In the genomic region with DNA sequence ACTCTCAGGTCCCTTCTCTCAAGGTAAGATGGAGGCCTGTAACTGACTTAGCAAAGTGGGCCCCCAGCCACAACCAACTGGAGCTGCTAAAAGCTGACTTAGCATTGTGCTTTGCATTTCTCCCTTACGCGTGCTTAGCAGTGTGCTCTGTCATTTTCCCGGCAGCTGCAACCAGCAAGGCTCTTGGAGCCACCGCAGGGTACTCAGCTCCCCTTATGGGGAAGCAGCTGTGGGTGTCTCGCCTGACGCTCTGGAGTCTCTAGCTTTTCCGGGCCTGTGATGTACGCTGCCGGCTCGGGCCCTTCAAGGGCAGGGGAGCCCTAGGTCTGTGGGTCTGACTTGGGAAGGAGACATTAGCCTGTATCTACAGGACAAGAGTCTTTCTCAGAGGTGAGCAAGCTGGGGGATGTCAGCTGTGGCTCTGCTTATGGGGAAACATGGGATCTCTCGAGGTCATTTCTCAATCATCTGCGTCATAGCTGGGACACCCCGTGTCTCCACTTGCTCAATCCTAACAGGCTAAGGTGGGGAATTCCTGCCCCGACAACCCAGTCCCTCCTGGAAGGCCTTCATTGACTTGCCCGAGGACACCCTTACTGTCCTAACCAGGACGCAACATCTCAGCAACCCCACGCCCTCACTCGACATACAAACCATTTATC, we compare ENCODE assay signal across 16 mouse cellular contexts. TPM values are rescaled to one million over a fixed set of nuclear protein-coding genes. Genes with fewer than 3 reads are reported as not detected.
DNase-seq lines count a peak whose midpoint lies in the region; ATAC-seq and TF ChIP-seq lines count a peak whose summit lies in the region.
"Had no signal": no experiment of that assay in that cellular context is flagged by ENCODE, and none has a peak within 500 bp of the region (broad histone marks: within the 10 kb centered on the region; RNA-seq: fewer than 3 reads in every experiment).

No protein-coding gene starts in this region.

- no peak overlapping the region for H3K4me2 ChIP-seq in hindbrain, postnatal 0 days (ENCODE audit: low read depth, low read length)
- H3K4me2 ChIP-seq: embryonic facial prominence, embryonic 12.5 days; forebrain, embryonic 12.5 days; heart, embryonic 13.5 days; kidney, embryonic 15.5 days had no signal

- H3K4me1 ChIP-seq in hindbrain, postnatal 0 days (ENCODE audit: insufficient read depth, low read length): no peaks in the 10 kb centered on the region
- no peaks in the 10 kb centered on the region for H3K4me1 ChIP-seq in hindbrain, embryonic 10.5 days (replicated peaks)
- H3K4me1 ChIP-seq in testis, adult 2 months (ENCODE audit: control insufficient read depth, insufficient read depth, low read length): no peaks in the 10 kb centered on the region; the same call in 1 of the 2 replicates
- H3K4me1 ChIP-seq in brown adipose tissue, adult 24 weeks (ENCODE audit: control insufficient read depth, insufficient read depth, insufficient read length, low read length): peaks cover 20% of the 10 kb centered on the region
- H3K4me1 ChIP-seq: embryonic facial prominence, embryonic 12.5 days; forebrain, embryonic 12.5 days; heart, embryonic 13.5 days had no signal

- no peak for TF ChIP-seq CTCF in hindbrain, postnatal 0 days (IDR thresholded peaks at IDR 0.05; ENCODE audit: low read depth)
- no peak for TF ChIP-seq CTCF in testis, adult 2 months (IDR thresholded peaks at IDR 0.05; ENCODE audit: control insufficient read depth, insufficient read depth, insufficient replicate concordance, low read depth, low read length)

- WGBS in hindbrain, postnatal 0 days: 74% methylated on average over 18 of the region's 18 CpGs
- 89% methylated on average over 18 of the region's 18 CpGs for WGBS in hindbrain, embryonic 10.5 days

- no peak overlapping the region for H3K9ac ChIP-seq in hindbrain, postnatal 0 days (replicated peaks; ENCODE audit: low read length)
- H3K9ac ChIP-seq: embryonic facial prominence, embryonic 12.5 days; forebrain, embryonic 12.5 days; heart, embryonic 13.5 days; kidney, embryonic 15.5 days had no signal

- no peak for ATAC-seq in hindbrain, postnatal 0 days
- ATAC-seq in monocyte, adult 5-6 weeks (replicated peaks; ENCODE audit: insufficient number of reproducible peaks, low FRiP score, low TSS enrichment, poor library complexity, severe bottlenecking): peak; percentile 64
- no peak for ATAC-seq in erythroblast, adult 5-6 weeks (replicated peaks; ENCODE audit: low FRiP score, poor library complexity, severe bottlenecking)
- ATAC-seq: Patski had no signal

- 0 out of 2 replicates have a peak, but pooled peaks cover 4% of the 10 kb centered on the region for H3K36me3 ChIP-seq in hindbrain, postnatal 0 days (ENCODE audit: insufficient read depth, low read length)
- peaks cover 41% of the 10 kb centered on the region for H3K36me3 ChIP-seq in hindbrain, embryonic 10.5 days
- no peaks in the 10 kb centered on the region for H3K36me3 ChIP-seq in testis, adult 2 months (ENCODE audit: control insufficient read depth, insufficient read depth, low read length)
- H3K36me3 ChIP-seq: heart, embryonic 13.5 days had no signal

- TF ChIP-seq POLR2A in testis, adult 2 months (IDR thresholded peaks at IDR 0.05; ENCODE audit: control insufficient read depth, low read depth, low read length): no peak

- no peak overlapping the region for H3K27ac ChIP-seq in hindbrain, postnatal 0 days
- no peak overlapping the region for H3K27ac ChIP-seq in hindbrain, embryonic 10.5 days
- no peak overlapping the region for H3K27ac ChIP-seq in testis, adult 2 months (ENCODE audit: control insufficient read depth, insufficient read depth, low read depth, low read length)
- peak overlapping the region; percentile 77 for H3K27ac ChIP-seq in brown adipose tissue, adult 24 weeks (replicated peaks; ENCODE audit: low read depth, low read length)
- H3K27ac ChIP-seq: embryonic facial prominence, embryonic 12.5 days; forebrain, embryonic 12.5 days; gastrocnemius, adult 2 months; heart, embryonic 13.5 days; kidney, embryonic 15.5 days had no signal

- DNase-seq in hindbrain, postnatal 0 days (ENCODE audit: low spot score): peak; percentile 33
- DNase-seq in hindbrain, embryonic 10.5 days (ENCODE audit: low spot score): no peak
- DNase-seq in testis, postnatal 14 days (ENCODE audit: low spot score): no peak
- DNase-seq in kidney, adult 8-10 months: no peak
- DNase-seq: adrenal gland, postnatal 25 days; cerebellum, adult 9-10 months; gastrocnemius, adult 2 months had no signal

- no peak overlapping the region for H3K4me3 ChIP-seq in hindbrain, postnatal 0 days (ENCODE audit: low read length)
- no peak overlapping the region for H3K4me3 ChIP-seq in hindbrain, embryonic 10.5 days
- peak overlapping the region; percentile 44 for H3K4me3 ChIP-seq in testis, adult 2 months (ENCODE audit: control insufficient read depth, low read depth, low read length)
- no peak overlapping the region for H3K4me3 ChIP-seq in brown adipose tissue, adult 24 weeks (ENCODE audit: insufficient read depth, low read depth, low read length)
- H3K4me3 ChIP-seq: embryonic facial prominence, embryonic 12.5 days; forebrain, embryonic 12.5 days; gastrocnemius, adult 2 months; heart, embryonic 13.5 days; kidney, embryonic 15.5 days had no signal

- no peaks in the 10 kb centered on the region for H3K27me3 ChIP-seq in hindbrain, postnatal 0 days (ENCODE audit: insufficient read depth, low read length)
- H3K27me3 ChIP-seq in hindbrain, embryonic 10.5 days (ENCODE audit: insufficient read depth, poor library complexity, severe bottlenecking): no peaks in the 10 kb centered on the region
- no peaks in the 10 kb centered on the region for H3K27me3 ChIP-seq in testis, adult 2 months (ENCODE audit: control insufficient read depth, insufficient read depth, low read length)
- H3K27me3 ChIP-seq: embryonic facial prominence, embryonic 12.5 days; forebrain, embryonic 12.5 days; kidney, embryonic 15.5 days; Patski had no signal

- no peaks in the 10 kb centered on the region for H3K9me3 ChIP-seq in hindbrain, postnatal 0 days (ENCODE audit: low read length)
- H3K9me3 ChIP-seq in hindbrain, embryonic 10.5 days: peaks cover 9% of the 10 kb centered on the region
- H3K9me3 ChIP-seq: kidney, embryonic 15.5 days had no signal

RNA-seq across cellular contexts. Expression of a gene that starts 18.4 kb away (rescaled TPM):
- total RNA-seq in hindbrain, postnatal 0 days (2014; rRNA removed): 11.2 and 15.1 TPM in 2 replicates
- polyA plus RNA-seq in hindbrain, postnatal 0 days (2015; fragmentation: Nextera tagmentation; extraction: Ambion mirVana): 58.7 and 59.0 TPM in 2 replicates
- 67.6 and 77.6 TPM in 2 replicates for polyA plus RNA-seq in hindbrain, embryonic 10.5 days (2016; fragmentation: Nextera tagmentation; extraction: Ambion mirVana)
- 26.0 and 27.9 TPM in 2 replicates for polyA plus RNA-seq in testis, adult 2 months (2012; rRNA removed)
- 38.5 and 40.6 TPM in 2 replicates for polyA plus RNA-seq in brown adipose tissue, adult 24 weeks (2012; ENCODE audit: insufficient read depth, insufficient read length, missing spikeins)
- 11.6 to 44.1 TPM (median 27.7 TPM) in 3 replicates for total RNA-seq in monocyte, adult 5-6 weeks (2017)
- 1.5 and 6.1 TPM in 2 replicates for total RNA-seq in erythroblast, adult 5-6 weeks (2015; ENCODE audit: low replicate concordance)
- total RNA-seq in erythroblast, adult 5-6 weeks (2017; ENCODE audit: low replicate concordance): 4.9 and 14.5 TPM in 2 replicates

RNA-seq across cellular contexts. Expression of a gene that starts 29.2 kb away (rescaled TPM):
- total RNA-seq in hindbrain, postnatal 0 days (2014; rRNA removed): 41.7 and 49.6 TPM in 2 replicates
- 14.4 and 15.3 TPM in 2 replicates for polyA plus RNA-seq in hindbrain, postnatal 0 days (2015; fragmentation: Nextera tagmentation; extraction: Ambion mirVana)
- polyA plus RNA-seq in hindbrain, embryonic 10.5 days (2016; fragmentation: Nextera tagmentation; extraction: Ambion mirVana): 14.1 and 17.3 TPM in 2 replicates
- 2.0 and 2.3 TPM in 2 replicates for polyA plus RNA-seq in testis, adult 2 months (2012; rRNA removed)
- polyA plus RNA-seq in brown adipose tissue, adult 24 weeks (2012; ENCODE audit: insufficient read depth, insufficient read length, missing spikeins): 67.4 and 106 TPM in 2 replicates
- 9.8 to 17.4 TPM (median 10.7 TPM) in 3 replicates for total RNA-seq in monocyte, adult 5-6 weeks (2017)
- 1.5 and 3.8 TPM in 2 replicates for total RNA-seq in erythroblast, adult 5-6 weeks (2015; ENCODE audit: low replicate concordance)
- total RNA-seq in erythroblast, adult 5-6 weeks (2017; ENCODE audit: low replicate concordance): 1.8 and 5.0 TPM in 2 replicates

RNA-seq across cellular contexts. Expression of a gene that starts 46.6 kb away (rescaled TPM):
- 122 and 148 TPM in 2 replicates for total RNA-seq in hindbrain, postnatal 0 days (2014; rRNA removed)
- polyA plus RNA-seq in hindbrain, postnatal 0 days (2015; fragmentation: Nextera tagmentation; extraction: Ambion mirVana): 50.6 and 56.8 TPM in 2 replicates
- polyA plus RNA-seq in hindbrain, embryonic 10.5 days (2016; fragmentation: Nextera tagmentation; extraction: Ambion mirVana): 8.5 and 10.9 TPM in 2 replicates
- polyA plus RNA-seq in testis, adult 2 months (2012; rRNA removed): 6.5 and 9.2 TPM in 2 replicates
- polyA plus RNA-seq in brown adipose tissue, adult 24 weeks (2012; ENCODE audit: insufficient read depth, insufficient read length, missing spikeins): 0.52 and 1.7 TPM in 2 replicates
- 49.2 to 68.3 TPM (median 57.3 TPM) in 3 replicates for total RNA-seq in monocyte, adult 5-6 weeks (2017)
- 6.9 and 13.1 TPM in 2 replicates for total RNA-seq in erythroblast, adult 5-6 weeks (2015; ENCODE audit: low replicate concordance)
- total RNA-seq in erythroblast, adult 5-6 weeks (2017; ENCODE audit: low replicate concordance): 6.4 and 10.6 TPM in 2 replicates
